Mouse (Mus musculus) liver, embryonic 12.5 days (tissue): ENCODE measurements around the gene Phf5a. TPM values are rescaled to one million over a fixed set of nuclear protein-coding genes. Genes with fewer than 3 reads are reported as not detected.

Experiments
- ATAC-seq: fragments of 200-750 bp; cut with Nextera tagmentation; 2 replicates; pipeline ENCODE4 v1.8.0; 2017; ENCODE audit warnings: moderate number of reproducible peaks, mild to moderate bottlenecking, moderate library complexity
- H3K27ac ChIP-seq: fragments of 300-500 bp; sonication (generic); 2 replicates; pipeline ENCODE4 v1.5.1; 2016; ENCODE audit warnings: mild to moderate bottlenecking
- H3K27me3 ChIP-seq: fragments of 300-500 bp; sonication (generic); replicated peaks from 2 replicates; pipeline ENCODE4 v1.6.1; 2016; ENCODE audit warnings: mild to moderate bottlenecking, moderate library complexity
- H3K36me3 ChIP-seq: fragments of 300-500 bp; sonication (generic); 2 replicates; pipeline ENCODE4 v1.6.1; 2016; ENCODE audit warnings: mild to moderate bottlenecking, moderate library complexity
- H3K4me1 ChIP-seq: fragments of 300-500 bp; sonication (generic); 2 replicates; pipeline ENCODE4 v1.6.1; 2016
- H3K4me2 ChIP-seq: fragments of 300-500 bp; sonication (generic); 2 replicates; pipeline ENCODE4 v1.6.1; 2016; ENCODE audit warnings: mild to moderate bottlenecking, moderate library complexity
- H3K4me3 ChIP-seq: fragments of 300-500 bp; sonication (generic); 2 replicates; pipeline ENCODE4 v1.5.1; 2016; ENCODE audit warnings: mild to moderate bottlenecking, moderate library complexity
- H3K9ac ChIP-seq: fragments of 300-500 bp; sonication (generic); 2 replicates; pipeline ENCODE4 v1.6.1; 2016; ENCODE audit warnings: mild to moderate bottlenecking, moderate library complexity
- H3K9me3 ChIP-seq: fragments of 300-500 bp; sonication (generic); replicated peaks from 2 replicates; pipeline ENCODE4 v1.6.1; 2016; ENCODE audit warnings: mild to moderate bottlenecking, moderate library complexity
- WGBS: fragments of 180-500 bp; shearing (Covaris S2); methylation state at CpG from one replicate; pipeline ENCODE4 v1.1.7; 2016; ENCODE audit not compliant: insufficient replicate concordance; 5-methylcytosine and 5-hydroxymethylcytosine counted together
- polyA plus RNA-seq: library from polyadenylated mRNA; unstranded; fragments of >200 nt; fragmentation: Nextera tagmentation; extraction: Ambion mirVana; gene quantifications from 2 replicates; pipeline ENCODE4 v1.2.1, GENCODE M21; 2016

Phf5a gene
- polyA plus RNA-seq, 1 experiment from 2014 or later = 145 TPM

DNA sequence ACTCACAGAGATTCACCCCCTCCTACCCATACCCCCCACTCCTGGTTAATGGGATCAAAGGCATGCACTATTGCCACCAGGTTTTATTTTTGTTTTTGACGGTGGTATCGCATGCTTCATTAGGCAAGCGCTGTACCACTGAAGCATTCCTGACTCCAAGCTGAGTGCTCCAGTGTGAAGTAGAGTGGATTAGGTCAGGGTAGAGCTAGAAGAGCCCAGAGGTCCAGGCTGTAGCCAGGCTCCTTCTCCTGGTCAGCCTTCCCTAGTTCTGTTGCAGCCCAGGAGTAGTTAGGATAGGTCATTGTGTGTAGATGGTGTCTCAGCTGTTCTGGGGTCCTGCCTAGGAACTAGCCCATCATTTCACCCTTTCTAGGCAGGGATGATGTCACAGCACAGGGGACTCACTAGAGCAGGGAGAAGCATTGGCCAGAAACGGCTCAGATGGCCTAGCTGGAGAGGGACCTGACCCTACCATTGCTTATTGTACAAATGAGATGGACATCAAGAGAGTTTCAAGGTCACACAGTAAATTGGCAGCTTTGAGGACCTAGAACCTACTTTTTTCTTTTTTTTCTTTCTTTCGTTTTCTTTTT lies 26.6 kb downstream of the Phf5a start:
- H3K27ac ChIP-seq = no peak overlapping the region
- H3K9me3 ChIP-seq = no peaks in the 10 kb centered on the region
- no peak overlapping the region for H3K4me3 ChIP-seq
- H3K4me1 ChIP-seq = peaks cover 14% of the 10 kb centered on the region
- H3K9ac ChIP-seq = no peak overlapping the region
- H3K36me3 ChIP-seq = peaks cover 32% of the 10 kb centered on the region
- ATAC-seq = no peak
- H3K4me2 ChIP-seq = no peak overlapping the region
- WGBS = 78% methylated on average over 5 of the region's 5 CpGs
- no peaks in the 10 kb centered on the region for H3K27me3 ChIP-seq

DNA sequence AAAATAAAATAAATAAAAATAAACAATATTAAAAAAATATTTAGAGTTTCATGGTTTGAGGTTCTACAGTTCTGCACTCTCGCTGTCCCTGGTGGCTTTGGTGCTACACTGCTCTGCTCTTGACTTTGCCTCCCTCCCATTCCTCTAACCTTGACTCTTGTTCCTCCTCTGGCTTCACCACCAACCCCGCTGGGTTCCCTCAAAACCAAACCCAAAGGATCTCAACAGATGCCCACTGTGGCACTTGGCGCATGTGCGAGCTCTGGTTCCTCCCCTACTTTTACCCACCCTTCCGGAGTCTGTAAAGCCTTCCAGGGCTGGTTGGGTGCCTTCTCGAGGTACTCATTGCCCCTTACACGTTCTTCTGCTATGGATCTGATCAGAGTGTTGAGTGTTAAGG lies 29.4 kb downstream of the Phf5a start:
- no peak for ATAC-seq
- Histone ChIP-seq H3K36me3 (peaks cover 10% of the 10 kb centered on the region), H3K27ac (no peak overlapping the region), H3K9me3 (no peaks in the 10 kb centered on the region), H3K4me3 (no peak overlapping the region), H3K4me2 (no peak overlapping the region), H3K27me3 (peaks cover 5% of the 10 kb centered on the region), H3K4me1 (peaks cover 23% of the 10 kb centered on the region), H3K9ac (no peak overlapping the region)
- 73% methylated on average over 7 of the region's 7 CpGs for WGBS

DNA sequence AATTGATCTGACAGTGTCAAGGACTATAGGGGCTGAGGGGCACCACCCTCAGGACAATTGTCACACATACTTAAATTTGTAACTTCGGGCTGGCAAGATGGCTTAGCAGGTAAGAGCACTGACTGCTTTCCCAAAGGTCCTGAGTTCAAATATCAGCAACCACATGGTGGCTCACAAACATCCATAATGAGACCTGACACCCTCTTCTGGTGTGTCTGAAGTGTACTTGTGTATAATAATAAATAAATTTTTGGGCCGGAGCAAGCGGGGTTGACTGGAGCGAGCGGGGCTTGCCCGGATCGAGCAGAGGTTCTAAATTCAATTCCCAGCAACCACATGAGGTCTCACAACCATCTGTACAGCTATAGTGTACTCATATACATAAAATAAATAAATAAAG lies 31.4 kb downstream of the Phf5a start:
- H3K9ac ChIP-seq = no peak overlapping the region
- no peak overlapping the region for H3K4me2 ChIP-seq
- 93% methylated on average over 7 of the region's 7 CpGs for WGBS
- H3K4me3 ChIP-seq = no peak overlapping the region
- H3K4me1 ChIP-seq = peaks cover 28% of the 10 kb centered on the region
- no peaks in the 10 kb centered on the region for H3K9me3 ChIP-seq
- peaks cover 25% of the 10 kb centered on the region for H3K27me3 ChIP-seq
- no peaks in the 10 kb centered on the region for H3K36me3 ChIP-seq
- H3K27ac ChIP-seq = no peak overlapping the region
- no peak for ATAC-seq

DNA sequence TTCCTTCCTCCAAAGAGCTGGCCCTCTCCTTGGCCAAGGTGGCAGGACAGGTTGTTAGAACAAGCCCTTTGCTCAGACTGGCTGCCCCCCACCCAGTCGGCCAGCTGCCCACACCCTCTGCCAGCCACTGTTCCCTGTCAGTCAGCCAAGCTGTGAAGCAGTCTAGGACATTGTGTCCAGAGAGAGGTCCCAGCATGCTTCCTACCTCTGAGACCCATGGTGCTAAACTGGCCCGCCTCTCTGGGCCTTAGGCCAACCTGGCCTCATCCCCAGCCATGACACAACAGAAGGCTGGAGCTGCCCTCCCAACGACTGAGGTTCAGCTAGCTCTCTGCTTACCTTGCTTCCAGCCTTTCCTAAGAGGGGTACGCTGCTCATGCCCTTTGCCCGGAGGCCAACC lies 32.1 kb downstream of the Phf5a start:
- Histone ChIP-seq H3K36me3 (no peaks in the 10 kb centered on the region), H3K27ac (no peak overlapping the region), H3K27me3 (peaks cover 32% of the 10 kb centered on the region), H3K9ac (no peak overlapping the region), H3K4me1 (peaks cover 27% of the 10 kb centered on the region), H3K4me2 (no peak overlapping the region), H3K4me3 (no peak overlapping the region), H3K9me3 (no peaks in the 10 kb centered on the region)
- 69% methylated on average over 5 of the region's 5 CpGs for WGBS
- ATAC-seq = peak; percentile 34; the same call in 1 of the 2 replicates

DNA sequence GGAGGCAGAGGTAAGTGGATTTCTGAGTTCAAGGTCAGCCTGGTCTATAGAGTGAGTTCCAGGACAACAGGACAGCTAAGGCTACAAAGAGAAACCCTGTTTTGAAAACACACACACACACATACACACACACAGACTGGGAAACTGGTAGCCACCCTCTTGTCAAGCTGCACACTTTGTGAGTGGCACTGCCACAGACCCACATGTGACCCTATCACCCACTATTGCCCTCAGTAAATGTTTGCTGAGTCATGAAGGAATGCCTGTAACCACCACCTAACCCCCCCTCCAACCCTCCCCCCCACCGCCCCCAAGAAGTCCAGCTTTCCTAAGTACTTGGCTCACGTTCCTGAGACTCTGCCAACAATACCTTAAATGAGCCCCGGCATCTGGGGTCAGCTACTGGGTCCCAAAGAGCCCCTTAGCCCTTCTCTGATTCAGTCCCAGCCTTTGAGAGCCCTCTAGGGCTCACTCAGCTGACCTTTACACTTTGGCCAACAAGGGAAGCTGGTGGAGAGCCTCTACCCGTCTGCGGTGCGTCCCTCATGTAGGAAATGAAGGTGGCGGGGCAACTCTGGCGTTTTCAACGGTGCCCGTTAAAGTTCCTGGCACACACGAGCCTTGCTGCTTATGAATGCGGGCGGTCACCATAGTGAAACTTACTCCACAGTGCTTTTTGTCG lies 33.0 kb downstream of the Phf5a start:
- no peak overlapping the region for H3K27ac ChIP-seq
- WGBS = 63% methylated on average over 14 of the region's 14 CpGs

DNA sequence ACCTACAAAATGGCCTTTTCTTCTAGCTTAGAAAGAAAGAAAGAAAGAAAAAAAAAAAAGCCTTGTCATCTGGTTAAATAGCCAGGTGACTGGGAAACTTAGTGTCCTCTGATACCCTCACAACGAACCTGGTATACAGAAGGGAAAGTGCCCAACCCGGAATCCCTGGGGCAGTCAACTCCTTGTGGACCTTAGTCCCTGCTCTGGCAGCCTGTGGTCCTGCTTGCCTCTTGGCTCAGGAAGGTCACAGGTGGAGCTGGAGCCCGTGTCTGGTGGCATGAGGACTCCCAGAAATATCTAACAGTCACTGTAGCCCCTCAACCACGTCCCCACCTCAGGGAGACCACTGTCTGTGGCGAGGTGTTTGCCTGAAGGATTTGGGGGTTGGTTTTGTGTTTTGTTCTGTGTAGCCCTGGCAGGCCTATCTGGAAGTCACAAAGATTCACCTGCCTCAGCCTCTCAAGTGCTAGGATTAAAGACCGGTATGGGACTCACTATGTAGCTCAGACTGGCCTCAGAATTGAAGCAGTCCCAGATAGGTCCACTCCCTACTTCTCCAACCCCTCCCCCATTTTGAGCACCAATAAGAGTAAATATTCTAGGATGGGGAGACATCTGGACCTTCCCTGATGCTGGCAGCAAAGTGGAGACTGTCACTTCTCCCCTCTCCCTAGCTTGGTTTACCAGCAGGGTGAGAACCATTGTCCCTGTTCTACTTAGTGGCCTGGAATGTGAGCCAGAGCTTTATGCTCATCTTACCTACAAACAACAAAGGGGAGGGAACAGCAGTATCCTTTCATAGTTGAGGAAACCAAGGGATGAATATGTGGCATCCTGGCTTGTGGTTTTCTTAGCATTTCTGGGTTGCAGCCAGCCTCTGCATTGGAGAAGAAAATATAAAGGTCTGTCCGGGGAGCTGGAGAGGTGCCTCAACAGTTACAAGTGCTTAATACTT lies 34.5 kb downstream of the Phf5a start:
- no peak for ATAC-seq
- no peak overlapping the region for H3K4me3 ChIP-seq
- H3K27me3 ChIP-seq = peaks cover 44% of the 10 kb centered on the region
- H3K9ac ChIP-seq = no peak overlapping the region; the same call in 1 of the 2 replicates
- peaks cover 27% of the 10 kb centered on the region for H3K4me1 ChIP-seq
- no peaks in the 10 kb centered on the region for H3K36me3 ChIP-seq
- H3K27ac ChIP-seq = no peak overlapping the region
- H3K9me3 ChIP-seq = no peaks in the 10 kb centered on the region
- peak overlapping the region; percentile 61 for H3K4me2 ChIP-seq
- 55% methylated on average over 7 of the region's 7 CpGs for WGBS

More for the DNA sequence above, 33.0 kb downstream of the Phf5a start:
- Histone ChIP-seq H3K9ac (no peak overlapping the region), H3K4me1 (peaks cover 27% of the 10 kb centered on the region), H3K4me3 (no peak overlapping the region), H3K4me2 (no peak overlapping the region), H3K9me3 (no peaks in the 10 kb centered on the region), H3K27me3 (peaks cover 40% of the 10 kb centered on the region), H3K36me3 (no peaks in the 10 kb centered on the region)
- ATAC-seq = no peak

DNA sequence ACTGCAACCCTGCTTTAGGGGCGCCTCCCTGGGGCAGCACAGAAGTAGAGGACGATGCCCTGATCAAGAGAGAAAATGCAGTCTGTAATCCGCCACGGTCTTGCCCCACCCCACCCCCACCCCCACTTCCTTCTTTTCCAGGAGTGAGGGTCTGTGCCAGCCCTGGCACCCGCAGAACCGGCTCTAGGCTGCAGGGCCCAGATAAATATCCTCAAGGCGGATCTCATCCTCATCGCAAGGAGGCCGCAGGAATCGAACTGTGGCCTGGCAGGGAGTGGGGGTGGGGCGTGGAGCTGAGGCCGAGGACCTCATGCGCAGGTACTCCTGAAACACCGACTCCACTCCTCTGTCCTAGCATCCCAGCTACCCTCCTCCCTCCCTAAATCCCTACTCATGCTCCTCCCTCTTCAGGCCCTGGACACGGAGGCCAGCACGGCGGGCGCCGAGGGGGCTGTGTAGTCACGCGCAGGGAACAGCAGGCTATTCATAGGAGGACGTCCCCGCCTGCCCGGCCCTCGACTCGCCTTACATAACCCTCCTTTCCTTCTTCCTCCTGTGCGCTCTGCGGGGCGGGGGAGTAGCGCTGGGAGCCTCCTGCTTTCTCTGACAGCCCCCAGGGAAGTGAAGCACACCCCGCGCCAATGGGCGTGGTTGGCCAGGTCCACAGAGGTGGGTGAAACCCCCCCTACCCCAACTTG lies 35.4 kb downstream of the Phf5a start:
- H3K27ac ChIP-seq = no peak overlapping the region

DNA sequence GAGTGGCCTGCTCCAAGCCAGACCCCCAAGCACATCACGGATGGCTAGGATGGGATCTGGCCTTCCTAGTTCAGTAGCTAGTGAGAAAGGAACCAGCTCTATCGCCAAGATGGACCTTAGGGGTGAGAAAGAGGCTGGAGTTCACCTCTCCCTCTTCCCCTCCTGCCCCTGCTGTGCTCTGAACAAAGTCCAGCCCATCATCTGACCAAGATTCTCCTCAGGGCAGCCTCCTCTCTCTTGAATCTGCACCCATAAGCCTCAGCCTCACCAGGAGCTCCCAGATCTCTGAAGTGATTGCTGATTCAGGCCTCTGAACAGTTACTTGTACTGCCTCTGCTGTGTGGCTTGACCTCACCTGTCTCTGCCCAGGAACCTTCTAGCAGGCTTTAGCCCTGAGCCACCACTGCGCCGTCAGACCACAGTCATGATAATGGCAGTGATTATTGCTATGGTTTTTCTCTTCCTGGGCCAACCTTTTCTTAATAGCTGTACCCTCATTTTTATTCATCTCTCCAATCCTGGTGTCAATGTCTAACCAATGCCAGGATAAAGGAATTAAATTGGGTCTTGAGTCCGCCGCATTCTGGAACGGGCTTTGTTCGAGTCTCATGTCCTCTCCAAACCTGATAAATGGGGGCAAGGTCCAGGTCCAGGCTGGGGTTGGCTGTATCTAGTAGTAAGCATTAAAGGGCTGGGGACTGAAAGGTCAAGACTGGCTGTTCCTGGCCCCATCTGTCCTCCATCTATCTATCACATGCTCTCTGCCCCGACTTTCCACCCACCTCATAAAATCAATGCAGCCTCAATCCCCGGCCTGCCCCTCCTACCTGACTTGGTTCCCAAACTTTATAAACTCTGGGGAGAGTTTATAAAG lies 36.5 kb downstream of the Phf5a start:
- Histone ChIP-seq H3K4me2 (peak overlapping the region; percentile 61; the same call in 1 of the 2 replicates), H3K36me3 (no peaks in the 10 kb centered on the region), H3K9ac (no peak overlapping the region), H3K4me1 (peaks cover 33% of the 10 kb centered on the region), H3K4me3 (no peak overlapping the region), H3K27ac (no peak overlapping the region), H3K27me3 (peaks cover 44% of the 10 kb centered on the region), H3K9me3 (no peaks in the 10 kb centered on the region)
- 60% methylated on average over 10 of the region's 10 CpGs for WGBS
- no peak for ATAC-seq

More for the DNA sequence above, 35.4 kb downstream of the Phf5a start:
- H3K27me3 ChIP-seq = peaks cover 44% of the 10 kb centered on the region
- H3K4me3 ChIP-seq = peak overlapping the region; percentile 33
- H3K4me1 ChIP-seq = peaks cover 28% of the 10 kb centered on the region
- no peaks in the 10 kb centered on the region for H3K9me3 ChIP-seq
- H3K9ac ChIP-seq = peak overlapping the region; percentile 41
- WGBS = 2% methylated on average over 33 of the region's 33 CpGs
- peak; percentile 49 for ATAC-seq
- H3K36me3 ChIP-seq = no peaks in the 10 kb centered on the region
- H3K4me2 ChIP-seq = peak overlapping the region; percentile 61

DNA sequence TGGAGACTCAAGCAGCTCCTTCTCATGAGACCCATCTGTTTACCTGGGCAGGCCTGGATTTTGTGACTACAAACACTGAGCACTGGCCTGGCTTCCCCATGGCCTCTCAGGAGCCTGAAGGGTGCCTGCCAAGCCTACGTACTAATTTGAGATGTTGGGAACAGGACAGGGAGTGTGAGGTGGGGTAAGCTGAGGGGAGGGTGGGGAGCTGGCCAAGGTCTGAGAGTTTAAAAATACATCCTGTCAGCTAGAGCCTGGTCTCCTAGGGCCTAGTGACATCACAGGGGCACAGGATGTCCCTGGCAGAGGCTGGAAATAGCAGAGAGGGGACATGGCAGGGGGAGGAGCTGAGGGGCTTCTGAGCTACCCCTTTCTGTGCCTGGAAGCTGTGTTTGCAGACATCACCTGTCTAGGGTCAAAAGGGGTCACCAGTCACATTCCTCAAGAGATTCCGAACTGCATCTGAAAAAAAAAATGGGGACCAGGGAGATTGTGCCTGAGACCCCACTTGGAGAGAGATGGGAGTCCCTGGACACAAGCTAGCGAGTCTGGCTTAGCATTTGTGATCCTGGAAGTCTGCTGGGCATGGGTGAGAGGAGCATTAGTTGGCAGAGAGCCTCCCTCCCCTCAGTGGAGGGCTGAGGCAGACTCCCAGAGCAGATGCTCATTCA lies 37.4 kb downstream of the Phf5a start:
- no peak overlapping the region for H3K4me2 ChIP-seq
- peaks cover 26% of the 10 kb centered on the region for H3K4me1 ChIP-seq
- no peak overlapping the region for H3K9ac ChIP-seq
- WGBS = 69% methylated on average over 3 of the region's 3 CpGs
- no peak overlapping the region for H3K4me3 ChIP-seq
- no peak for ATAC-seq
- no peaks in the 10 kb centered on the region for H3K9me3 ChIP-seq
- no peak overlapping the region for H3K27ac ChIP-seq
- no peaks in the 10 kb centered on the region for H3K36me3 ChIP-seq
- H3K27me3 ChIP-seq = peaks cover 44% of the 10 kb centered on the region

DNA sequence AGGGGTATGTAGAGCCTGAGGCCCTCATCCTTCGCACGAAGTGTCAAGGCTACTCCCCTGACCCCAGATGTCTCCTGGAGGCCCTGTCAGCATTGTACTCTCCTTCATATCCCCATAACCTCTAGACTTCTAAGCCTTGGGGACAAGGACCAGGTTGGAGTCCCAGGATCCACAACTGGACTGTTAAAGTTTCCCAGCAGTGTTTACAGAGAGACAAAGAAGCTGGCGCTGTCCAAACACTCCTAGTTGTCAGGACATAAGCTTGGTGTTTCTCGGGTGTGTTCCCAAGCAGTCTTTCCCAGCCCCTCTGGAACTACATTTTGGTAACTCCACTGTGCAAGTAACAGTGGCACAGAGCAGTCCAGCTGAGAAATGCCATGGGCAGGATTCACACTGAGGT lies 38.2 kb downstream of the Phf5a start:
- no peak for ATAC-seq
- peaks cover 44% of the 10 kb centered on the region for H3K27me3 ChIP-seq
- WGBS = 67% methylated on average over 4 of the region's 4 CpGs
- peaks cover 20% of the 10 kb centered on the region for H3K4me1 ChIP-seq
- no peaks in the 10 kb centered on the region for H3K9me3 ChIP-seq
- no peak overlapping the region for H3K27ac ChIP-seq
- H3K4me3 ChIP-seq = no peak overlapping the region
- no peaks in the 10 kb centered on the region for H3K36me3 ChIP-seq
- H3K9ac ChIP-seq = no peak overlapping the region
- no peak overlapping the region for H3K4me2 ChIP-seq
